Mouse (Mus musculus) MEL (cell line): ENCODE measurements at regions not wholly inside any gene's neighbourhood (a gene's known extent, or its start where the extent isn't known, plus 50 kb on each side); places are given as distances from the start of the nearest gene placed in this dataset.

Source experiments
- DNase-seq: peaks from one replicate; pipeline ENCODE4 v3.0.0; 2011; ENCODE audit warnings: low read depth, low spot score
- H3K27ac ChIP-seq: 2 replicates; pipeline ENCODE4 v1.5.1; 2012; ENCODE audit warnings: low read depth, mild to moderate bottlenecking, control low read depth, low read length, moderate library complexity; ENCODE audit not compliant: control insufficient read depth
- H3K27me3 ChIP-seq, 2 experiments: fragments of 150-350 bp in 1 of 2; sonication (generic) in 1 of 2; 2 replicates each; pipeline ENCODE4 v1.6.1; 2012; ENCODE audit warnings: low read length in 2 of 2, mild to moderate bottlenecking in 2 of 2, improper control_type of control experiment in 1 of 2, moderate library complexity in 1 of 2; ENCODE audit not compliant: insufficient read depth in 2 of 2, control insufficient read depth in 1 of 2
- H3K36me3 ChIP-seq, 2 experiments: 2 replicates each; pipeline ENCODE4 v1.6.1; 2012 to 2014; ENCODE audit warnings: low read length in 2 of 2, improper control_type of control experiment in 1 of 2, inconsistent platforms in 1 of 2, mild to moderate bottlenecking in 1 of 2; ENCODE audit not compliant: insufficient read depth in 2 of 2, control insufficient read depth in 1 of 2
- H3K4me1 ChIP-seq, 2 experiments: fragments of 150-350 bp in 1 of 2; sonication (generic) in 1 of 2; 2 replicates each; pipeline ENCODE4 v1.6.1; 2012; ENCODE audit warnings: low read length in 2 of 2, improper control_type of control experiment in 1 of 2, mild to moderate bottlenecking in 1 of 2; ENCODE audit not compliant: insufficient read depth in 2 of 2, control insufficient read depth in 1 of 2
- H3K4me3 ChIP-seq, 2 experiments: fragments of 150-350 bp in 1 of 2; sonication (generic) in 1 of 2; 2 replicates each; pipeline ENCODE4 v1.5.1; 2012; ENCODE audit warnings: low read depth in 2 of 2, low read length in 2 of 2, mild to moderate bottlenecking in 2 of 2, moderate library complexity in 2 of 2, control low read depth in 1 of 2, improper control_type of control experiment in 1 of 2; ENCODE audit not compliant: control insufficient read depth in 1 of 2, insufficient read depth in 1 of 2
- H3K79me2 ChIP-seq: 2 replicates; pipeline ENCODE4 v1.6.1; 2012; ENCODE audit warnings: mild to moderate bottlenecking, low read length, moderate library complexity; ENCODE audit not compliant: control insufficient read depth, poor library complexity, insufficient read depth
- H3K9ac ChIP-seq: 2 replicates; pipeline ENCODE4 v1.6.1; 2012; ENCODE audit warnings: low read depth, mild to moderate bottlenecking, control low read depth, low read length, moderate library complexity; ENCODE audit not compliant: control insufficient read depth, poor library complexity, severe bottlenecking
- H3K9me3 ChIP-seq: fragments of 150-350 bp; sonication (generic); replicated peaks from 2 replicates; pipeline ENCODE4 v1.6.1; 2012; ENCODE audit warnings: mild to moderate bottlenecking, low read length, improper control_type of control experiment, moderate library complexity; ENCODE audit not compliant: insufficient read depth
- BHLHE40 ChIP-seq: IDR thresholded peaks from 2 replicates; pipeline ENCODE4 v1.6.1; 2012; ENCODE audit warnings: low read depth, mild to moderate bottlenecking, inconsistent platforms, low read length, improper control_type of control experiment, borderline replicate concordance
- CHD1 ChIP-seq: IDR thresholded peaks from 2 replicates; pipeline ENCODE4 v1.6.1; 2012; ENCODE audit warnings: low read depth, mild to moderate bottlenecking, inconsistent platforms, low read length, improper control_type of control experiment
- CTCF ChIP-seq, 3 experiments: IDR thresholded peaks in 2 of 3; conservative IDR thresholded peaks in 1 of 3; 2 replicates each; pipeline ENCODE4 v1.5.1; 2011 to 2012; ENCODE audit warnings: low read length in 3 of 3, low read depth in 2 of 3, mild to moderate bottlenecking in 2 of 3, improper control_type of control experiment in 1 of 3, inconsistent platforms in 1 of 3, mixed read lengths in 1 of 3, moderate library complexity in 1 of 3; ENCODE audit not compliant: control insufficient read depth in 1 of 3, insufficient read depth in 1 of 3, poor library complexity in 1 of 3, severe bottlenecking in 1 of 3
- E2F4 ChIP-seq: IDR thresholded peaks from 2 replicates; pipeline ENCODE4 v1.6.1; 2011; ENCODE audit warnings: low read depth, low read length, improper control_type of control experiment, borderline replicate concordance
- ELF1 ChIP-seq: IDR thresholded peaks from 2 replicates; pipeline ENCODE4 v1.6.1; 2014; ENCODE audit warnings: low read depth, mild to moderate bottlenecking, inconsistent platforms, low read length, improper control_type of control experiment, moderate library complexity
- EP300 ChIP-seq, 2 experiments: IDR thresholded peaks; 2 replicates each; pipeline ENCODE4 v1.6.1; 2011; ENCODE audit warnings: improper control_type of control experiment in 2 of 2, low read length in 2 of 2, low read depth in 1 of 2, mild to moderate bottlenecking in 1 of 2
- JUND ChIP-seq: IDR thresholded peaks from 2 replicates; pipeline ENCODE4 v1.6.1; 2011; ENCODE audit warnings: low read depth, mild to moderate bottlenecking, improper control_type of control experiment, low read length
- KAT2A ChIP-seq: conservative IDR thresholded peaks from 2 replicates; pipeline ENCODE4 v1.6.1; 2012; ENCODE audit warnings: low read depth, low read length, improper control_type of control experiment, inconsistent platforms
- MAFK ChIP-seq: IDR thresholded peaks from 2 replicates; pipeline ENCODE4 v1.6.1; 2011; ENCODE audit warnings: low read depth, mild to moderate bottlenecking, low read length, improper control_type of control experiment, borderline replicate concordance
- MAX ChIP-seq: IDR thresholded peaks from 2 replicates; pipeline ENCODE4 v1.6.1; 2011; ENCODE audit warnings: low read length, improper control_type of control experiment
- MAZ ChIP-seq: IDR thresholded peaks from 2 replicates; pipeline ENCODE4 v1.6.1; 2012; ENCODE audit warnings: low read depth, mild to moderate bottlenecking, inconsistent platforms, low read length, improper control_type of control experiment
- MEF2A ChIP-seq: IDR thresholded peaks from 2 replicates; pipeline ENCODE4 v1.6.1; 2014; ENCODE audit warnings: low read depth, mild to moderate bottlenecking, inconsistent platforms, low read length, improper control_type of control experiment; ENCODE audit not compliant: poor library complexity, insufficient replicate concordance, severe bottlenecking; ENCODE audit errors: extremely low read depth
- MXI1 ChIP-seq: IDR thresholded peaks from 2 replicates; pipeline ENCODE4 v1.6.1; 2011; ENCODE audit warnings: mild to moderate bottlenecking, low read depth, low read length, improper control_type of control experiment
- MYB ChIP-seq: IDR thresholded peaks from 2 replicates; pipeline ENCODE4 v1.6.1; 2011; ENCODE audit warnings: mild to moderate bottlenecking, low read depth, low read length, improper control_type of control experiment
- MYC ChIP-seq: IDR thresholded peaks from 2 replicates; pipeline ENCODE4 v1.6.1; 2011; ENCODE audit warnings: low read depth, mild to moderate bottlenecking, low read length, improper control_type of control experiment, moderate library complexity
- NRF1 ChIP-seq: IDR thresholded peaks from 2 replicates; pipeline ENCODE4 v1.6.1; 2014; ENCODE audit warnings: low read depth, mild to moderate bottlenecking, inconsistent platforms, low read length, improper control_type of control experiment, moderate library complexity; ENCODE audit not compliant: poor library complexity, insufficient read depth, severe bottlenecking
- POLR2A ChIP-seq, 2 experiments: IDR thresholded peaks; 2 replicates each; pipeline ENCODE4 v1.6.1; 2011 to 2012; ENCODE audit warnings: low read length in 2 of 2, mild to moderate bottlenecking in 2 of 2, control low read depth in 1 of 2, improper control_type of control experiment in 1 of 2, low read depth in 1 of 2, moderate library complexity in 1 of 2; ENCODE audit not compliant: control insufficient read depth in 1 of 2, insufficient read depth in 1 of 2, poor library complexity in 1 of 2
- RAD21 ChIP-seq: IDR thresholded peaks from 2 replicates; pipeline ENCODE4 v1.6.1; 2011; ENCODE audit warnings: mild to moderate bottlenecking, low read depth, low read length, improper control_type of control experiment
- RCOR1 ChIP-seq: IDR thresholded peaks from 2 replicates; pipeline ENCODE4 v1.6.1; 2012; ENCODE audit warnings: low read depth, mild to moderate bottlenecking, inconsistent platforms, low read length, improper control_type of control experiment
- SIN3A ChIP-seq: IDR thresholded peaks from 2 replicates; pipeline ENCODE4 v1.6.1; 2012; ENCODE audit warnings: low read length, improper control_type of control experiment, inconsistent platforms
- SMC3 ChIP-seq: IDR thresholded peaks from 2 replicates; pipeline ENCODE4 v1.6.1; 2011; ENCODE audit warnings: low read depth, low read length, improper control_type of control experiment
- TAL1 ChIP-seq: IDR thresholded peaks from 2 replicates; pipeline ENCODE4 v1.6.1; 2012; ENCODE audit warnings: mild to moderate bottlenecking, inconsistent platforms, low read length, moderate library complexity, mixed read lengths
- TBP ChIP-seq: IDR thresholded peaks from 2 replicates; pipeline ENCODE4 v1.8.0; 2011; ENCODE audit warnings: low read depth, low read length, improper control_type of control experiment
- ZC3H11A ChIP-seq: IDR thresholded peaks from 2 replicates; pipeline ENCODE4 v1.6.1; 2012; ENCODE audit warnings: low read depth, mild to moderate bottlenecking, inconsistent platforms, low read length, improper control_type of control experiment
- ZMIZ1 ChIP-seq: IDR thresholded peaks from 2 replicates; pipeline ENCODE4 v1.6.1; 2012; ENCODE audit warnings: low read depth, mild to moderate bottlenecking, inconsistent platforms, low read length, improper control_type of control experiment, moderate library complexity

GRCm38 (mm10) chr12:65401728-65402419 lies 176.6 kb downstream of the Wdr20rt start:
- H3K27me3 ChIP-seq: no peaks in the 10 kb centered on the region
- no peaks in the 10 kb centered on the region for H3K79me2 ChIP-seq
- no peak overlapping the region for H3K27ac ChIP-seq
- H3K4me1 ChIP-seq: no peaks in the 10 kb centered on the region
- peak; percentile 76 for DNase-seq
- H3K4me3 ChIP-seq: no peak overlapping the region
- no peak overlapping the region for H3K9ac ChIP-seq
- no peaks in the 10 kb centered on the region for H3K9me3 ChIP-seq
- no peak for TF ChIP-seq BHLHE40
- no peak for TF ChIP-seq CHD1
- TF ChIP-seq MYC: no peak
- TF ChIP-seq ZC3H11A: peak; percentile 98
- TF ChIP-seq RAD21: peak; percentile 99
- TF ChIP-seq SMC3: peak; percentile 94
- TF ChIP-seq CTCF (IDR thresholded peaks at IDR 0.05 in 2 of 3, conservative IDR thresholded peaks at IDR 0.05 in 1 of 3; ENCODE audit: control insufficient read depth in 1 of 3, insufficient read depth in 1 of 3, low read depth in 2 of 3, low read length in 3 of 3, poor library complexity in 1 of 3, severe bottlenecking in 1 of 3): peak; percentile 54 to 85 (median 55)
- TF ChIP-seq EP300 (IDR thresholded peaks at IDR 0.05; ENCODE audit: low read depth in 1 of 2, low read length in 2 of 2): 0 out of 4 replicates have a peak, but pooled peaks of 1 of the 2 experiments have one; percentile 21
- no peak for TF ChIP-seq POLR2A (IDR thresholded peaks at IDR 0.05; ENCODE audit: control insufficient read depth in 1 of 2, insufficient read depth in 1 of 2, low read depth in 1 of 2, low read length in 2 of 2, poor library complexity in 1 of 2)
- no peak for TF ChIP-seq E2F4
- no peaks in the 10 kb centered on the region for H3K36me3 ChIP-seq

DNA sequence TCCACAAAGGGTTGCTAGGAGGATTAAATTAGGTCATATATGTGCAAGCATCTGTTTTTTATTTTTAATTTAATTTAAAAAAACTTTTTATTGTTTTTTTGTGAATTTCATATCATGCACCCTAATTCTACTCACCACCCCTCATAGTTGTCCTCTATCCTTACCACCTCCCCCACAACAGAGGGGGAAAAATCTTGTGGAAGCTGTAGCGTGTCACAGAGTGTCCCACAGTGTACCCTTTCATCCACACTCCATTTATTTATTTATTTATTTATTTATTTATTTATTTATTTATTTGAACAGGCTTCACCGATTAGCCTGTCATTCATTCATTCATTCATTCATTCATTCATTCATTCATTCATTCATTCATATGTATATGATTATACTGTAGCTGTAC lies 177.8 kb downstream of the Wdr20rt start:
- Histone ChIP-seq H3K27ac (no peak overlapping the region), H3K4me3 (no peak overlapping the region), H3K9ac (no peak overlapping the region), H3K36me3 (no peaks in the 10 kb centered on the region), H3K79me2 (no peaks in the 10 kb centered on the region), H3K9me3 (no peaks in the 10 kb centered on the region), H3K27me3 (no peaks in the 10 kb centered on the region), H3K4me1 (no peaks in the 10 kb centered on the region)
- TF ChIP-seq JUND (no peak), TBP (no peak), MYB (no peak), CHD1 (no peak), KAT2A (no peak), MXI1 (no peak), MAZ (no peak), ZMIZ1 (no peak), ZC3H11A (no peak), CTCF (IDR thresholded peaks at IDR 0.05 in 2 of 3, conservative IDR thresholded peaks at IDR 0.05 in 1 of 3; ENCODE audit: control insufficient read depth in 1 of 3, insufficient read depth in 1 of 3, low read depth in 2 of 3, low read length in 3 of 3, poor library complexity in 1 of 3, severe bottlenecking in 1 of 3) (no peak), MAFK (no peak), MEF2A (no peak), TAL1 (no peak), MAX (no peak), MYC (no peak), RCOR1 (no peak), ELF1 (no peak), SIN3A (no peak), NRF1 (no peak), E2F4 (no peak)
- DNase-seq: no peak
